ENCODE assay signal across 8 mouse cellular contexts in genomic region chr2:29889066-29889944, GRCm38 (mm10). TPM values are rescaled to one million over a fixed set of nuclear protein-coding genes. Genes with fewer than 3 reads are reported as not detected.
DNase-seq lines count a peak whose midpoint lies in the region; ATAC-seq lines count a peak whose summit lies in the region.

TSS of gene Odf2 (plus strand) at chr2:29889221.

- ATAC-seq in megakaryocyte progenitor cell, adult 5-6 weeks (replicated peaks; ENCODE audit: poor library complexity), result peak; percentile 87

- DNase-seq in adipocyte (ENCODE audit: low spot score), result peak; percentile 93
- DNase-seq in embryo, embryonic 10 days (ENCODE audit: low spot score), result peak; percentile 99
- DNase-seq in gastrocnemius, postnatal 10 days, result peak; percentile 100
- DNase-seq in induced T-regulatory cell, adult 2 months (ENCODE audit: low read depth), result peak; percentile 99
- peak; percentile 97 to 100 for DNase-seq in left cerebral cortex, adult 9 months (ENCODE audit: low spot score in 2 of 2)
- peak; percentile 99 for DNase-seq in right cerebral cortex, postnatal 14 days
- DNase-seq in urinary bladder, postnatal 36 days (ENCODE audit: low spot score in 2 of 2), result peak; percentile 100

RNA-seq across cellular contexts. Expression of gene Odf2, which starts in this region (rescaled TPM):
- total RNA-seq in gastrocnemius, postnatal 10 days (2021), result 10 to 100 TPM; 21.3 to 29.7 TPM
- total RNA-seq in megakaryocyte progenitor cell, adult 5-6 weeks (2015), result 34.4 and 47.6 TPM in 2 replicates
- total RNA-seq in megakaryocyte progenitor cell, adult 5-6 weeks (2017), result 81.5 and 107 TPM in 2 replicates

Comparison
In these comparisons a context has a peak if more than half of its experiments do, and no peak if none do; other contexts are left out.
1. Peak in every context shown above with its lines: DNase-seq and ATAC-seq.